Mouse (Mus musculus) ES-E14 (cell line): ENCODE data around the gene Pld4.

Experiments
- CHD2 ChIP-seq: IDR thresholded peaks from 2 replicates; pipeline ENCODE4 v1.6.1; 2014; ENCODE audit warnings: mild to moderate bottlenecking, low read depth, low read length, inconsistent platforms
- ZC3H11A ChIP-seq: IDR thresholded peaks from 2 replicates; pipeline ENCODE4 v1.6.1; 2012; ENCODE audit warnings: low read depth, mild to moderate bottlenecking, inconsistent platforms, low read length, borderline replicate concordance
- ZNF384 ChIP-seq: IDR thresholded peaks from 2 replicates; pipeline ENCODE4 v1.6.1; 2012; ENCODE audit warnings: low read depth, low read length, inconsistent platforms

- TF ChIP-seq ZNF384 (no peak), ZC3H11A (no peak), CHD2 (no peak)
Measured at GRCm38 (mm10) chr12:112794356-112794816, 33.9 kb downstream of the Pld4 start.
